Mouse (Mus musculus) ES-E14 (cell line): Measurements from ENCODE around the gene Ddx55.

ENCODE experiments used
- CHD2 ChIP-seq: IDR thresholded peaks from 2 replicates; pipeline ENCODE4 v1.6.1; 2014; ENCODE audit warnings: mild to moderate bottlenecking, low read depth, low read length, inconsistent platforms
- HCFC1 ChIP-seq: IDR thresholded peaks from 2 replicates; pipeline ENCODE4 v1.6.1; 2012; ENCODE audit warnings: low read length, inconsistent platforms, borderline replicate concordance; ENCODE audit not compliant: insufficient read depth
- ZNF384 ChIP-seq: IDR thresholded peaks from 2 replicates; pipeline ENCODE4 v1.6.1; 2012; ENCODE audit warnings: low read depth, low read length, inconsistent platforms

GRCm38 (mm10) chr5:124515789-124516188 lies 36.9 kb upstream of the Ddx55 start:
- no peak for TF ChIP-seq CHD2
- TF ChIP-seq ZNF384: no peak
- no peak for TF ChIP-seq HCFC1
